Mouse (Mus musculus): ENCODE results near the gene Gm15155.

DNA sequence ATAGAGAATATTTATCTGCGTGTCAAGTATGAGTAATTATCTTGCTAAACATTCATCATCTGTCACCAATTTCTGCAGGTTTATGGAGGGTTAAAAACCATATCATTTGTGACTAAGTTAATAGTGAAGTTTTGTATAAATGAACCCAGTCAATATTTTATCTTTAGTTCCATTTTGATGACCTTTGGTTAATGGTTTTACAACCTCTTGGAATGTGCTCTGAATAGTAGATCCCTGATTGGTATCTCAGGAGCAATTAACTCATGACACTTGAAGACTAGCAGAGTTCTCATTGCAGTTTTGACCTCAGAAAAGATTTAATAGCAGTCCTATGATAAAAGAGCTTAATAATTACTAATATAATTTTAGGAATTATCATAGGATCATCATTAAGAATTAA, 385.2 kb downstream of the Gm15155 start:
- TF ChIP-seq POLR2A (IDR thresholded peaks at IDR 0.05; ENCODE audit: borderline replicate concordance, insufficient read depth, low read length): no peak
- TF ChIP-seq CTCF (IDR thresholded peaks at IDR 0.05; ENCODE audit: borderline replicate concordance, insufficient read depth, low read depth, low read length): no peak

Measured in cerebellum, adult 2 months (tissue).